Mouse (Mus musculus) frontal cortex, adult (tissue): Measurements from ENCODE around the gene Colgalt2.
A peak's percentile ranks its signal among the peaks of the same experiment; 100 is the strongest.
"Not testable (repeated sequence)": the region's sequence is repeated elsewhere in the genome, so short reads cannot be mapped to it uniquely, and the experiment has no call there.

ENCODE experiments used
- ATAC-seq: cut with Nextera tagmentation; 2 replicates; pipeline ENCODE4 v1.9.2; 2017; ENCODE audit warnings: mild to moderate bottlenecking, moderate library complexity, mixed read lengths; ENCODE audit not compliant: low TSS enrichment

Colgalt2 gene

DNA sequence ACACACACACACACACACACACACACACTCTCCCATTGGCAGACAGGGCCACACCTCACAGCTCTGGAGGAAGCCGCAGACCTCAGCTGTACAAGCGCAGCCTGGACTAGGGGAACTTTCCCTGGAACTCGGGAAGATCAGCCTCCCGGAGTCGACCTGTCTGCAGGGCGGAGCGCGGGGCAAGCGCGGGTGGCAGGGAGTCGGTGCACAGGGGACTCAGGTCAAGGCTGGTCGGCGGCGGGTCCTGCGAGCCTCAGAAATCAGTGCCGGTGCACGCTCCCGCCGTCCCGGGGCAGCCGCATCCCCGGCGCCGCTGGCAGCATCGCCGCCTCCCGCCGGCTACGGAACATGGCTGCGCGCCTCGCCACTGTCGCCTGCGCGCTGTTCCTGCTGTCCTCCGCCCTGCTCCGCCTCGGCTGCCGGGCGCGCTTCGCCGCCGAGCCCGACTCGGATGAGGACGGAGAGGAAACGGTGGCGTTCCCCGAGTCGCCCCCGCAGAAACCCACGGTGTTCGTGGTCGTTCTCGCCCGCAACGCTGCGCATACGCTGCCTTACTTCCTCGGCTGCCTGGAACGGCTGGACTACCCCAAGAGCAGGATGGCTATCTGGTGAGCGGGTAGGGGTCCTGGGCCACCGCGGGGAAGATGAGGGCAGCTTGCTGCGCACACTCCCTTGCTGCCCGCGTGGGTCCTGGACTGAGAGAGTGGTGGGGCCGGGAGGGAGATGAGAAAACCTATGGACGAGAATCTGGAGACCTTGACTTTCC is at the start of gene Colgalt2:
Gene Colgalt2 (plus strand): TSS at position 41 of the 766 bp plus-strand sequence.
- peak; percentile 85 for ATAC-seq

GRCm38 (mm10) chr1:152356721-152357120 is 42.9 kb upstream of the Colgalt2 start:
- ATAC-seq, result no peak

DNA sequence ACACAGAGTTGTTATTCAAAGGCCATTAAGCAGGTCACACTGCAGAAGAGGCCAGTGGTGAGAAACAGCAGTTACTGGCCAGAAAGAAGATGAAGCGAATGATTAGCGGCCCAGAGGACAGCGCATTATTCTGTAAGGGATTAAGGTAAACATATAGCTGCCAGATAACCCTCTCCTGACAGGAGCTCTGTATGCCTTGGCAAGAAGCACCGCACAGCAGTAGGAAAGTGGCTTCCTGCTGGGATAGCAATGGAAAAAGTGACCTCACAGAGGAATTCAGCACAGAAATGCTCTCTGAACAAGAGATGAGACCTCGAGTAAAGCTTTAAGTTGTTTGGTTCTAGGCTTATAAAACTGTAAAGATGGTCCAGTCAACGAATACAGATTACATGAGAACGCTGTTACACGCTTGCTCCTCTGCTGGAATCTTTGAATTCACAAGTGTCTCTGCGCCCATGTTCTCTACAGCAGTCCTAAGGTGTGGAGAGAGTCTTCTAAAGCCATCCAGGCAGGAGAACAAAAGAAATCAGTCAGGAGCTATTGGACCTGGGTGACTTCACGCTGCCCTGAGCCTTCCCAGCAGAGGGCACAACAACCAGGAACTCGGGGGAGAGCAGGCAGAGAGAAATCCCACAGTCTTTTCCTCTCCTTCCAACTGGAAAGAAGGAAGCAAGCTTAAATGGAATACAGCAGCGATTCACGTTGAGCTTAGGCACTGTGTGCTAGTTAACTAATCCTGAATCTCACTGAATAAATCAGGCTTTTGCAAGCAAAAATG is 31.1 kb upstream of the Colgalt2 start:
- peak; percentile 53 for ATAC-seq

DNA sequence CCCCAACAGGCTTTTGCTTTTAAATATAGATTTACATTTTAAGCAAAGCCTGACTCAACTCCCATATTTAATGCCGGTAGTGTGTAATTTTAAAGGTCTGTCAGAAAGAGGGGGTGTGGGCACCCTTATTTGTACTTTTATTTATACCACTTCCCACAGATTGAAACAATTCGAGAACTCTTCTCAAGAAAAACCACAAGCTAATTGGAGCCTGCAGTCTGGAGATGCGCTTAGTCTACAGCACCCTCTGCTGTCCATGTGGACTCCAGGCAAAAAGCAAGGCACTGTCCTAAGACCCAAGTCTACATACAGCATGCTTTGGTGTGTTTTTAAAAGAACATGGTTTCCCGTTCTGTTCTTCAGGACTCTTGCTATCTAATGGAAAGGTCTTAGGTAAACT is 30.5 kb upstream of the Colgalt2 start:
- ATAC-seq, result peak; percentile 95

GRCm38 (mm10) chr1:152378311-152378710 is 21.3 kb upstream of the Colgalt2 start:
- no peak for ATAC-seq

DNA sequence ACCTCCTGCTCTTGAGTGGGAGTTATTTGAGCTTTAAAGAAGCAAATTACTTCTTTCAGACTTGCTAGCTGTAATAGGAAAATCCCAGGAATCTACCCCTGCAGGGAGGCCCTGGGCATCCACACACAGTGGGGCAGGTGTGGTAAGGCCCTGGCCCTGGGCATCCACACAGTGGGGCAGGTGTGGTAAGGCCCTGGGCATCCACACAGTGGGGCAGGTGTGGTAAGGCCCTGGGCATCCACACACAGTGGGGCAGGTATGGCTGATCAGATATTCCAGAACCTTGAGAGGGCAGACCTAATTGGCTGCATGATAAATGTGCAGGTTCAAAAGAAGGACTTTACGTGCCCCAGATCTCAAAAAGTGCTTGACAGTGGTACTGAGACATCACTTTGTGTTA is 15.0 kb upstream of the Colgalt2 start:
- no peak for ATAC-seq

GRCm38 (mm10) chr1:152385693-152386092 is 13.9 kb upstream of the Colgalt2 start:
- not testable (repeated sequence) for ATAC-seq

GRCm38 (mm10) chr1:152386188-152386835 is 13.3 kb upstream of the Colgalt2 start, which contains the start of gene Tsen15:
Gene Tsen15 (minus strand): TSS chr1:152386688.
- ATAC-seq, result peak; percentile 100

GRCm38 (mm10) chr1:152389271-152389670 is 10.4 kb upstream of the Colgalt2 start:
- no peak for ATAC-seq

DNA sequence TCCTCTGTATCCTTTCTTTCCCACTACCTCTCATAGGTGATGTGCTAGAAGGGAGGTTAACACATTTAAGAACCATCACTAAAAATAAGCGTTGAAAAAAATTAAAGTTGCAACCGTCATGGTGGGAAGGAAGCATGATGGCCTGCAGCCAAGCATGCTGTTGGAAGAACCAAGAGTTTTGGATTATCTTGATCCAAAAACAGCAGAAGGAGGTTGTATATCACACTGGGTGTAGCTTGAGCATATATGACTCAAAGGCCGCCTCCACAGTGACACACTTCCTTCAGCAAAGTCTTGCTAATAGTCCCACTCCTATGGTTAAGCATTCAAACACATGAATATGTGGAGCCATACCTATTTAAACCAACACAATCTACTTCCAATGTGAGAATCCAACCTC is 5.5 kb upstream of the Colgalt2 start:
- peak; percentile 96 for ATAC-seq

- no peak for ATAC-seq
These were observed 4.6 kb upstream of the Colgalt2 start for GRCm38 (mm10) chr1:152394956-152395515.

GRCm38 (mm10) chr1:152398708-152399107 is 922 bp upstream of the Colgalt2 start:
- ATAC-seq, result no peak

DNA sequence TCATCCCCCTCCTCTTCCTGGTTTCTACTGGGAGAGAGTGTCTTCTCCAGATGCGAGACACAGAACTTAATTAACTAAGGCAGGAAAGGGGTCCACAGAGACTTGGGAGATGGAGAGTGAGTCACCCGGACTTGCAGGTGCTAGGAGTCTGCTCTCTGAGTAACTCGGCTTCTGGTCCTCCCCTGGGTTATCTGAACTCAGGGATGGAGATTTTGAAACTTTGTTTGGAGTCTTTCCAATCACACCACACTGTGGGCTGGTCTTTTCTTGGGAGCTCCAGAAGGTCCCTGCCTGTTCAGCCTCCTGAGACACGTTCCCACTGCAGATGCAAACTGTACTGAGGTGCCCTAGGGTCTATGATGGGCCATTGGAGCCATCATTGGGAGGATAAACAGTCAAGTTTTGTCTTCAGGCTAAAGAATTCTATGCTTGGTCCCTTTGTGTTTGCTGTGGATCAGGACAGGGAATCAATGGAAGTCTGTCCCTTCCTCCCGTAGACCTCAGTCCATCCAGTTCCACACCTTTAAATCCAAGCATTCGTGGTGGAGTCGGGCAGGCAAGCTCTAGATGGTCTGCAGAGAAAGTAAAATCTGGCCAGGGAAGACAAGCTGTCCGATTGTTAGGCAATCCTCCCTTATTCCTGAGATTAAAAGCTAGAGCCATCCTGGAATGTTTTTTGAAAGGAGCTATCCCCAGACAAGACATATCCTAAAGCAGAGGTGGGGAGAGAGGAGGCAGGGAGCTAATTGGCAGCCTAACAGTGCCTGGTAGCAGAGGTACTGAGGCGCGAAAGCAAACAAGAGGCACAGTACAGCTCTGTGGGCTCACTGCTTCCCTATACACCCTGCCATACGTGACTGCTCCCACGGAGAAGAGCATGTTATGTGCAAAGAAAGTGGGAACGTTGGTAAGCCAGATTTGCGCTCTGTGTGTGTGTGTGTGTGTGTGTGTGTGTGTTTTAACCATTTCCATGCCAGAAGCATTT is 1.2 kb downstream of the Colgalt2 start:
- peak; percentile 84 for ATAC-seq

- ATAC-seq, result no peak; the same call in 1 of the 2 replicates
These were observed 7.7 kb downstream of the Colgalt2 start for GRCm38 (mm10) chr1:152407021-152407946.

DNA sequence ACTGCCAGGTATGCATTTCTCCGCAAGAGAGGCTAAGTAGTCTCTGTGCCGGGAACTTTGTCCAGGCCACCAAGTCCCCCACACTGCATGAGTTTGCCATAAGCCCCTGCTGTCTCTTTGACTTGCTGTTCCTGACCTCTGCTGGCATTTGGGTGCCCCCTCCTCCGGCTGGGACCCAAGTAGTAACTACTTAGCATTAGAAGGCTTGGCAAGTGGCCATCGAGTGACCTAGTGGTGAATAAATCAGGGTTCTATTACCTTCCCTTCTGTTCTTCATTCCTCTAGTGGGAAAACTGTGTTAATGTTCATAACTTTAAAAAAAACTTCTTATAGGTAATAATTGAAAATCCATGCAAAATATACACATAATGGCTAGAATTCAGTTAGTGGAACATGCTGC is 9.7 kb downstream of the Colgalt2 start:
- ATAC-seq, result no peak

DNA sequence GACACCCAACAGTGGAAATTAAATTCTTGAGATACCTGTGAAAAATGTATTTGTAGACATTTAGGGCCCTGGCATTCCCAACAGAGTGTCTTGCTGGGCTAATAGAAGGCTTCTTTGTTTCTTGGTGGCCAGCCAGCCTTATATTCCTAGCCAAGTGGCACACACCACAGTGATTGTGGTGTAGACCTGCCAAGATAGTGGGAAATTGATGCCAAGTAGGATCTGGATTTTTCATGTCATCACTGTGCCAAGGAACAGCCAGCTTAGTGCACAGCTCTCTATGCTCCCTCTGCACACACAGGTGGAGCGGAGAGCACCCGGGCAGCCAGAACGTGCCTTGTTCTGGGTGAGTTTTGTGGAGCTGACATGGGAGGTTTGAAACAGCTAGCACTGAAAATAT is 11.0 kb downstream of the Colgalt2 start:
- peak; percentile 79 for ATAC-seq

DNA sequence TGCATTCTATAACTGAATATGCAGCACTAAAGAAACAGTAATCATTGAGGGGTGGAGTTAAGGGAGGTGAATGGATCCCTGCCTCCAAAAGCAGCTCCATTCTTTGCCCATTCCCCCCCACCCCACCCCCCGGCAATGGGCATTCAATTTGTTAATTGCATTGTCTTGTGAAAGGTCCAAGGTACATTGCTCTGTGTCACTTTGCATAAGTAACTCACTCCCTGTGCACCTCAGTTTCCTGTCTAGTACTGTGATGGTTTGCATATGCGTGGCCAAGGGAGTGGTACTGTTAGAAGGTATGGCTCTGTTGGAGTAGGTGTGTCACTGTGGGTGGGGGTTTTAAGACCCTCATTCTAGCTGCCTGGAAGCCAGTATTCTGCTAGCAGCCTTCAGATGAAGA is 13.5 kb downstream of the Colgalt2 start:
- no peak for ATAC-seq

- ATAC-seq, result no peak
These were observed 14.3 kb downstream of the Colgalt2 start for GRCm38 (mm10) chr1:152413961-152414360.

- ATAC-seq, result peak; percentile 44; the same call in 1 of the 2 replicates
These were observed 14.8 kb downstream of the Colgalt2 start for GRCm38 (mm10) chr1:152414451-152414850.
